Mouse (Mus musculus) mesoderm, embryonic 11.5 days (tissue): ENCODE results near the gene Cda.
"Not testable (repeated sequence)": the region's sequence is repeated elsewhere in the genome, so short reads cannot be mapped to it uniquely, and the experiment has no call there.

ENCODE experiments used
- DNase-seq: peaks from one replicate; pipeline ENCODE4 v3.0.0-alpha.2; 2012; ENCODE audit warnings: low read depth, low spot score

Gene Cda

DNA sequence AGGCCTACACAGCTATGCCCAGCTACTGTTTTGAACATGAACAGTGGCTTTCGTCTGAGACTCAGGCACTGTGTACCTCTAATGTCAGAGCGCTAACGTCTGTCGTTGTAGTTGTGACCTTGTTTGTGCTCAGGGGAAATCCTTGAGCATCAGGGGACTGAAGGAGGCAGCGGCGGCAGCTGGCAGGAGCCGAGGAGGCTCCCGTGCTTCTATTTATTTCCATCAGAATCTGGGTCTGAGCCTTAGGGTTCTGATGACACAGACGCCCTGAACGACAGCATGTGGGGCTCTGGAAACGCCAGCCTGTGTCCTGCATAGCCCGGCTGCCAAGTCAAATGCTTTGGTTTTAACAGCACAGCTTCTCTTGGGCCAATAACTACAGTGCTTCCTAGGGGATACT, 32.8 kb downstream of the Cda start:
- no peak for DNase-seq

DNA sequence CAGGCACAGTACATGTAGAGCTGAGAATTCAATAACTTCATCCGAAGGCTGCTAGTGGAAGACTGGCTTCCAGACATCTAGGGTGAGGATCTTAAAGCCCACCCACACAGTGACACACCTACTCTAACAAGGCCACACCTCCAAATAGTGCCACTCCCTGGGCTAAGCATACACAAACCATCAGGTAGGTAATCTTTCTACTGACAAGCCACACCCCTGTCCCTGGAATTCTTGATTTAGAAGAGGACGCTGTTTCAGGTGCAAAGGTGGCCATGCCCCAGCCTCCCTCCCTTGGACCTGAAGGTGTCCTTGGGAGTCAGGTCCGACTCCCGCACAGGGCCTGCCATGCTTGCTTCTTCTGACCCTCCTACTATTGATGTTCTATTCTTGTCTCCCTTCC, 34.7 kb downstream of the Cda start:
- no peak for DNase-seq

GRCm38 (mm10) chr4:138331647-138332046, 36.1 kb downstream of the Cda start:
- no peak for DNase-seq

DNA sequence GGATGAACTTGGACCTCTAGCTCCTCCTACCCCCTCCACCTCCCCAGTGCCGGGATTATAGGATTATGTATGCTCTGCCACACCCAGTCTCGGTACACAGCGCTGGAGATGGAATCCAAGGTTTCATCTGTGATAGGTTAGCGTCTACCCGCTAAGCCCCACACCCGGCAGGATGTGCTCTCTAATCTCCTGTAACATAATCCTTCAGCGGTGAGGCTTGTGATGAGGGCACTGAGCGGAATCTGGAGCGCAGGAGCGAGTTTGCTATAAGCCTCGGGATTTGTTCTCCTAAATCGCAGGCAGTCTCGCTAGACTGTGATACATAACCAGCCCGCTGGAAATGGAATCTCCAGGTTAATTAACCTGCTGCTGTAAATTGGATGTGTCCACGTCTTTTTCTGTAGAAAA, 37.5 kb downstream of the Cda start:
- peak; percentile 45 for DNase-seq

DNA sequence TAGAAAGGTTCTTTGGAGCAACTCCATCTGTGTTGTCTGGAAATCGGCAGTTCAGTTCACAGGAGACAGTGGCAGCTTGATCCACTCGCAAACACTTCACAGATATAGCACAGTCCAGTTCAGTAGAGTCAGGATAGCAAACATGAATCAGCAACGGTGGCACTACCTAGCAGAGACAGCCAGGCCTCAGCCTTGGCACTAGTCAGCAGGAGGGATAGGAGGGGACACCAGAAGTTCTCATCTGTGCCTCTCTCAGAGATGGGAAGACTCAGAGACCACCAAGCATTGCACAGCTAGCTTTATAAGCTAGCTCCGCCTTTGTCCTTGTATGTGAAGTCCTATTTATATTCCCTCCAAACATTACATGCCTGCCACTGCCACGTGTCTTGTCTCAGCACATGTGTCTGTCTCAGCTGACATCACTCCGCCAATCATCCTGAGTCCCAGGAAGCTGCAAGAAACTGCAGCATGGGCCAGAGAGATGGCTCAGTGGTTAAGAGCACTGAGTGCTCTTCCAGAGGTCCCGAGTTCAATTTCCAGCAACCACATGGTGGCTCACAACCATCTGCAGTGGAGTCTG, 39.8 kb downstream of the Cda start:
- DNase-seq = no peak

DNA sequence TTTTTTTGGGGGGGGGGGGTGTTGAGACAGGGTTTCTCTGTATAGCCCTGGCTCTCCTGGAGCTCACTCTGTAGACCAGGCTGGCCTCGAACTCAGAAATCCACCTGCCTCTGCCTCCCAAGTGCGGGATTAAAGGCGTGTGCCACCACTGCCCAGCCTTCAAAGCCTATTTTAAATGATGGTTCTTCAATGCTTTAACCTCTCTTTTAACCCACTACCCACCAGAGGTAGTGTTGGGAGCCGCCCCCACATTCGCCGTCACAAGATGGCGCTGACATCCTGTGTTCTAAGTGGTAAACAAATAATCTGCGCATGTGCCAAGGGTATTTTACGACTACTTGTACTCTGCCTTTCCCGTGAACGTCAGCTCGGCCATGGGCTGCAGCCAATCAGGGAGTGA, 40.6 kb downstream of the Cda start:
- not testable (repeated sequence) for DNase-seq

DNA sequence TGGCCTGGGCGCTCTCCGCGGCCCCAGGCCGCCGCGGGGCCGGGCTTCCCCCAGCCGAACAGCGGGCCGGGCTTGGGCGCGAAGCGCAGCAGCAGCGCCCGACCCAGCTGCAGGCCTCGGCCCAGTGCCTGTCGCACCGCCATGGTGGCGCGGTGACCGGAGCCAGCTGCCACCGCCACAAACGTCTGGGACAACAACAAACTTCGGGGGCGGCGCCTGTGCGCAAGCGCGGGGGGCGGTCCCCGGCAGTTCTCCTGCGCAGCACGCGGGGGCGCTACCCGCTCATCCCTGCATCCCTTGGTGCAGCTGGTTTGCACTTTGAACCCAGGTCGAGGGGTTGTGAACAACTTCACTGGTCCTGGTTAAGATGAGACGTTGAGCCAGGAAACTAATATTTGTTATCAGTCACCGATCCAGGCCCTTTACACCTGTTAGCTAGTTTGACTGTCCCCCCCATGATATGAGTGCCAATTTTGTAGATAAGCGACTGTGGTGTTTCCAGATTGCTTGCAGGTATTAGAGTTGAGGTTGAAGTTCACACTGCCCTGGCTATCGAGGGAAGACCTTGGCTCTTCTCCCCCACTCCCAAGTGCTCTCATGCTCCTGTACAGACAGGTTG, 41.6 kb downstream of the Cda start, which contains the start of gene Pink1:
TSS of gene Pink1 (minus strand) at position 231 of the 619 bp plus-strand sequence.
- peak; percentile 88 for DNase-seq

- DNase-seq = peak; percentile 87
Observed at GRCm38 (mm10) chr4:138325466-138326076, 42.2 kb downstream of the Cda start.

DNA sequence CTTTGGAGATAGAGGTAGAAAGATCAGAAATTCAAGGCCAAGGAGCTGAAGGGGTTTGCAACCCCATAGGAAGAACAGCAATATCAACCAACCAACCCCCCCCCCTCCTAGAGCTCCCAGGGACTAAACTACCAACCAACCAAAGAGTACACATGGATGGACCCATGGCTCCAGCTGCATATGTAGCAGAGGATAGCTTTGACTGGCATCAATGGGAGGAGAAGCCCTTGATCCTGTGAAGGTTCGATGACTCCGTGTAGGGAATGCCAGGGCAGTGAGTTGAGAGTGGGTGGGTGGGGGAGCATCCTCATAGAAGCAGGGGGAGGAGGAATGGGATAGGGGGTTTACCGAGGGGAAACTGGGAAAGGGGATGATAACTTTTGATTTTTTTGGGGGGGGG, 43.3 kb downstream of the Cda start:
- no peak for DNase-seq

DNA sequence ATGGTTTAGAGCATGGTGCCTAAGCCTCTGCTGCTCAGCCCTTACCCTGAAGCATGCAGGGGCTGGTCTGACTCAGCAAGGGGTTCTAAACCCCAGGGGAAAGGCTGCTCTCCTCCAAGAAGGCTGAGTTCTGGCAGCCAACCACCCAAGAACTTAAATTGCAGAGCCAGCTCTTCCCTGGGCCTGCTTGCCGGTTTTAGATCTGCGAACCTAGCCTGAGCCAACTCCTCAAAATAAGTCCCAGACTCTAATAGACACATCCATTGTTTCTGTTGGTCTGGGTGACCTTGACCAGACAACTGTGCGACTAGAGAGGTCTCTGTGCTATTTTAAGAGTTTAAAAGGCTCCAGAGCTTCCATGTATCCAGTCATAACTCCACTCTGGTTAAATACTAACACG, 44.0 kb downstream of the Cda start:
- no peak for DNase-seq

- DNase-seq = no peak
Observed at GRCm38 (mm10) chr4:138322692-138323091, 45.1 kb downstream of the Cda start.

GRCm38 (mm10) chr4:138321488-138321887, 46.3 kb downstream of the Cda start:
- DNase-seq = no peak

GRCm38 (mm10) chr4:138320711-138321110, 47.1 kb downstream of the Cda start:
- DNase-seq = no peak

- peak; percentile 89 for DNase-seq
Observed at GRCm38 (mm10) chr4:138319508-138319907, 48.3 kb downstream of the Cda start.

GRCm38 (mm10) chr4:138318509-138319266, 49.1 kb downstream of the Cda start:
- peak; percentile 64 for DNase-seq

GRCm38 (mm10) chr4:138316369-138316768, 51.4 kb downstream of the Cda start:
- no peak for DNase-seq

- DNase-seq = no peak
Observed at GRCm38 (mm10) chr4:138315781-138316180, 52.0 kb downstream of the Cda start.

- no peak for DNase-seq
Observed at GRCm38 (mm10) chr4:138313795-138314194, 54.0 kb downstream of the Cda start.

- no peak for DNase-seq
Observed at GRCm38 (mm10) chr4:138313021-138313420, 54.8 kb downstream of the Cda start.

GRCm38 (mm10) chr4:138312105-138312504, 55.7 kb downstream of the Cda start:
- DNase-seq = no peak

DNA sequence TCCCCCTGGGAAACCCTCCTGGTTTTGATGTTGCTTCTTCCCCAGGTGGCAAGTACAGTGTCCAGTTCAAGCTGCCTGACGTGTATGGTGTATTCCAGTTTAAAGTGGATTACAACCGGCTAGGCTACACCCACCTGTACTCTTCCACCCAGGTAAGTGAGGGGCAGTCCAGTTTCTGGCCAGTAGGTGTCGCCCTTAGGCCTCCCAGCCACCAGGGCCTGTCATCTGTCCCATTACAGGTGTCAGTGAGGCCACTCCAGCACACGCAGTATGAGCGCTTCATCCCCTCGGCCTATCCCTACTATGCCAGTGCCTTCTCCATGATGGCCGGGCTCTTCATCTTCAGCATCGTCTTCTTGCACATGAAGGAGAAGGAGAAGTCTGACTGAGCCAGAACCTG, 56.2 kb downstream of the Cda start:
- DNase-seq = no peak

DNA sequence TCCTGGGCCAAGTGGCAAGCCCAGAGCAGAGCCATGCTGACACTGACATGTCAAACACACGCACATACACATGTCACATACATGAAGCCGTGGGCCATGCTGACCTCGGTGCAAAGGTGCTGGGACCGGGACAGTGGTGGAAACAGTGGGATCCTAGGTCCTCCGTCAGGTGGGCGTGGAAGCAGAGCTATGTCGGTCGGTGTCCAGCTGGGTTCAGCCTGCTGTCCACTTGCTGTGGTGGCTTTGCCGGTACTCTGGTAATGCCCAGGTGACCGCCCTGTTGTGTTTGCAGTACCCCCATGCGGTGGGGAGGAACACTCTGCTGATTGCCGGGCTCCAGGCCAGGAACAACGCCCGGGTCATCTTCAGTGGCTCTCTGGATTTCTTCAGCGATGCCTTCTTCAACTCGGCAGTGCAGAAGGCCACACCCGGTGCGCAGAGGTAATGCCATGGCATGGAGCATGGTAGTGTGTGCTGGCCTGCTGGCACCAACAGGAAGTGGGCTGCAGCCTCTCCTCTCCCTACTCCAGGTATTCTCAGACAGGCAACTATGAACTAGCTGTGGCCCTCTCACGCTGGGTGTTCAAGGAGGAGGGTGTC, 57.4 kb downstream of the Cda start:
- DNase-seq = no peak
